Mouse (Mus musculus) T-helper 17 cell (primary cell): ENCODE measurements around the gene Hcn1.

ENCODE experiments used
- in situ Hi-C, 2 experiments: fragments of 300-600 bp; cut with MboI, MseI; formaldehyde crosslinking; loops; 1 replicate in 1 of 2; 2 replicates in 1 of 2; pipeline ENCODE4 v1.15.1; 2025; ENCODE audit warnings: high pct_unique_total_duplicates in 2 of 2

Hcn1 gene

DNA sequence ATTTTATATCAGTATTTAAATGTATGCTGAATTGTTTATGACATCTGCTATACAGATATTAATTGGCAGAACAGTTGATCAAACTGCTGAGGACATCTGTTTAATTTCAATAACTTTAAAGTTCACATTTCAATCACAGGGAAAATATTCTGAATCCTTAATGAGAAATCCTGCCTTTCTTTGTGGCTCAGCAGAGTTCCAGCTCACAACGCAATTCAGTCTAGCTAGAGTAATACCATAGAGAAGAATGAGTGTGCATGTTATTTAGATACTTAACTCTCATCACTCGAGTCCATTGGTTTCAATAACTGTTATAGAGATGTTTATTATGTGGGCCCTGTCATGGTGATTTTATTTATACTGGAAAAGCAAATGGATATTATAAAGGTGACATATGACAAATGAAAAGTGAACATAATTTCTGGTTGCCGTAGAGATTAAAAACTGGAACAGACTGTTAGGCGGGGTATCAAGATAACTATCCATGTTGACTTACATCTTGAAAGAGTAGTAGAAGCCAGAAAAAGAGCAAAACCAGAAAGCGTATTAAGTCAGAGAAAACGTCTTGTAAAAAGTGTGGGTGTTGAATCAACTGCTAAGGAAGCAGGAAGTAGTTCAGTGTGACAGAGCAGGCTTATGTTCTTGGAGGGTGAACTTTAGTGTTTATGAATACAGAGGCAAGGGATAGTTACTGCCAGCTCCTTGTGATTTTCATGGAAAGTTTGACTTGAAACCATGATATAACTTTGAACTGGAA, 250.0 kb downstream of the Hcn1 start:
- in situ Hi-C loops, result no loop called here

DNA sequence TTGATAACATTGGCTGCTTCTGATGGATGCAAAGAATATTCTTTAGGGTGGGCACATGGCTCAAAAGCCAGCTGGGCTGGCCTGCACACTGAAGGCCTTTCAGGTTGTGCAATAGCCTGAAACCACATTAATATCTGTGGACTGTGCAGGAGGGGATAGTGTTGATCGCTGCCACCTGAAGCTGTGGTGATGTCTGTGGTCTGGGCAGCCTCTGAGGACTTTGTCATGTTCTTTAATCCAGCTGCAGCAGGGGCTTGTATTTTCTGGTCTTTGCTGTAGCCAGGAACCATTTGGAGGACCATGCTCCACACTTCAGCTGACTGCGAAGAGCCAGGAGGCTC, 250.6 kb downstream of the Hcn1 start:
- in situ Hi-C loops, result no loop called here

DNA sequence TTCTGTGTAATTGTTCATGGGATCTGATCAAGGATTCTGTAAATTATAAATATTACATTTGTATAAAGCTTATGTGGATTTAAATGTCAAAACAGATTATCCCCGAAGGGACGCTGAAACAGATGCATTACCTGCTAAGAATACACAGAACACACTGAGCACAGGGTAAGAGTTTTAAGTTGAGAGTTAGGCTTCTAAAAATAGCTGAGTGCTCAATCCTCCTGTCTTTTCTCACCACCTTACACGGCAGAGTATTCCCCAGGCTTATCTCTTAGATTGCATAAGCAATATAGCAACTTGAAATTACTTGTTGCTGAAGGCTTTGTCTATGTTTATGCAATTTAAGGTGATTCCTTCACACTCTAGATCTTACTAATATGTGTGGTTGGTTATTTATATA, 256.3 kb downstream of the Hcn1 start:
- in situ Hi-C loops, result no loop called here

DNA sequence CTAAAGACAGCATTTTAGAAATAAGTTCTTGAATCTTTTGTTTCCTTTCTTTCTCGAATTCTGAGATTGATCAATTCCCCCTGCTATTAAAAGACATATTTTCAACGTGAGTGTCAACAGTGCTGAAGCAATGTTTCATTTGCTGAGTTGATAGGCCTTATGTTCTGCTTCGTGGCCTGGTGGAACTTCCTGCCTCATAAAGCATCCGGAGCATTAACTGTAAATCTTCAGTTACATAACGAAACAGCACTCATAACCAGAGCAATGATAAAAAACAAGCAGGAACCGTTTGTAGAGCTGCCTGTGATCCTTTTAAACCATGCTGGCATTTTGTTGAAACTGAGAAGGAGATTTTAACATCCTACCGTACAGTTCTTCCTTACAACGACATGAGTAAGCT, 275.7 kb downstream of the Hcn1 start:
- in situ Hi-C loops, result no loop called here

DNA sequence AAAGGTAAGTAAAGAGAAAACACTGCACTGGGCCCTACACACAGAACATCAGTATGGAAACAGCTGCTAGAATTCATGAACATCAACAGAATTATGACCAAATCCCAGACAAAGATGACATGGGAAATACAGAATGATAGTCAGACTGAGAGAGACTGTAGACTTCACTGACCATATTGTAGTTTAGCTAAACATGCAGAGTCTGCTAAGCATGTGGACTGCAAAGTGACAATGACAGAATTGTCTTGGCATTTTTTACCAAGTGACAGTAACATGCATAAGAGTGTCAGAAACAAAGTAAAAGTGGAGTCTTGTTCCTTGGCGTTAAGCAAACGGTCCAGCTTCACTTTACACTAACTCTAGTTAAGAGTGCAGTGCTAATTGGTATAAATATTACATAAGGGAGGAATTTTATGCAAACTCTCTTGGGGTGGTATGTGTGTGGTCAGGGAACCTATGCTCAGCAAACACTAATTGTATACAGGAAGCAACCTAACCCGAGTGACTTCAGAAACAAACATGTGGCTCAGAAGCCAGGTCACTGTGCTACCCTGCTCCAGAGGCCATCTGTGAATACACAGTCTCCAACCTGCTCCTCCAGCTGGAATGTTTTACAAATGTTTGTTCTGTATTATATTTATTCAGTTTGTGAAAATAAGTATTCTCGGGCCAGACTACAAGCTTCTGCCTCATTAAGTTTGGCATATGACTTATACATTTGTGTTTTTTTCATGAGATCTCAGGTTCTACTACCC, 278.5 kb downstream of the Hcn1 start:
- in situ Hi-C loops, result no loop called here

DNA sequence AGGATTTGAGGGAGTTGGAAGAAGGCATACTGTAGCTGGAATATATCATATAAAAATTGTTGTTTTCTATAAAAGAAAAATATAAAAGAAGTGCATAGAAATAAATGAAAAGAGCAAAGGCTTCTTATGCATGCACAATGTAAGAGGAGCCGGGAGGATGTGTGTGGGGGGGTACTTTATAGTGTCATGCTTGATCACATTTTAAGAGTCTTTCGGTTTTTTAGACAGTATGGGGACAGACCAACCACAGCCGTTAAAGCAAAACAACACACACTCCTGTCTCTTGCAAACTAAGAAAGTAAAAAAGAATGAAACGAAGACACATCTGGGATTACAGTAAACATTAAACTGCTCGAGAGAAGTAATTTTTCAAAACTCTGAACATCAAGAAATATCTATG, 290.0 kb downstream of the Hcn1 start:
- in situ Hi-C loops, result no loop called here

DNA sequence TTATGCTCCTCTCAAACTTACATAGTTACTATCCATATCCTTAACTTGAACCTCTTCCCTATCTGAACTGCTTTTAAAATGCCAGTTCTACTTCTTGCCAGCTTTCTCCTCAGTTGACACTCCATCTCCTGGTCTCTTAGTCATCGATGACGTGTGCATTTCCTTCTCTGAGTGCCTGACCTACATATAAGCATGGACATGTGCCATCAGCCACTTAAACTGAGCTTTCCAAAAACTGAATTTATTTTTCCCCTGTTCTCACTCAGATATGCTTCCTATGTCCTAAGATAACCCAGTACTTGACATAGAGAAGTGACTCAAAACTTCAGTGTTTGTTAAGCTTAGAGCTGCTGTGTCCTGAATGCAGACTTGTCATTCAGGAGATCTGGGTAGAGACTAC, 295.9 kb downstream of the Hcn1 start:
- in situ Hi-C loops, result no loop called here

DNA sequence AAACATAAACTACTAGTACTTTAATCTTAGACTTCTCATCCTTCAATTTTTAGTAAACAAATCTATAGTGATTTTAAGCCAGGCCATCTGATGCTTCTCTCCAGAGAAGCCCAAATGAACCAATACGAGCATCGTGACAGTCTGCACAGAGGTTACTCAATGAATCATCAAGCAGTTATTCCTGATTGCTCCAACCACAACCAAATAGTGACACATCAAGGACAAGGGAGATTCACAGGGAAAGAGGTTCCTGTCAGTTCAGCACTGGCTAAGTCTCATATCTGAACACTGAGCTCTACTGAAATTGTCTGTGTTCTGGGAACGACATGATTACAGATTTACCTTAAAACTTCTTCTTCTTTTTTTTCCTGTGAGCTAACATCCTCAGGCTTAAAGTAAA, 305.7 kb downstream of the Hcn1 start:
- in situ Hi-C loops, result no loop called here

DNA sequence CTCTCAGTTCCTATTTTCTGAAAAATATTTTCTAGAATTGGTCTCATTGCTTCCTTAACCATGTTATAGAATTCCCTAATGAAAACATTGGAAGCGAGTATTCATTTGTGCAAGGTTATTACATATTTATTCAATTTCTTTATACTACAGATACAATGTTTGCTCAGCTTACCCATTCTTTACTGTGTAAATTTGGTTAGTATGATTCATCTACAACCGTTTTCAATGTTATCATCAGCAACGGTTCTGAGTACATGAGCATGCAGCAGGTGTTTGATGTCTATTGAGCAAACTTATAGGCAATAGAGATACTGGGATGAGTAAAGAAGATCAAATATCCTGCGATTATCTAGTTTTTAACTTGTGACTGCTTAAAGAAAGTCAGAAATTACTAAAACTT, 327.6 kb downstream of the Hcn1 start:
- in situ Hi-C loops, result no loop called here

DNA sequence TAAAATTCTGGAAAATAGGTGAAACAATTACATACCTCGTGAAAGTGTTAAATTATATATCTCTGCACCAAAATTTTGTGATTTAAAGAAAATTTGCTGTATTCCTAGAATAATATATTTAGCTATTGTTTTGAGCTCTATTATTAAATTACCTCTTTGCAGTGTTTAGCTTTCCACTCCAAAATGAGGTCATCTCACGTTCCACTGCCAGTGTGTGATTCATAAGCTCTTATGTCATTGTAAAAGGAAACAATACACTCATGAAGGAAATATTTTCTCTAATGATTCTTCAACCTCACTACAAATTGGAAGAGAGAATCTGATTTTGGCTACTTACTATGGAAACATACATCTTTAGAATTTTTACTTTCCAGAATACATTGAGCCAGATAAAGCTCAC, 329.6 kb downstream of the Hcn1 start:
- in situ Hi-C loops, result no loop called here

DNA sequence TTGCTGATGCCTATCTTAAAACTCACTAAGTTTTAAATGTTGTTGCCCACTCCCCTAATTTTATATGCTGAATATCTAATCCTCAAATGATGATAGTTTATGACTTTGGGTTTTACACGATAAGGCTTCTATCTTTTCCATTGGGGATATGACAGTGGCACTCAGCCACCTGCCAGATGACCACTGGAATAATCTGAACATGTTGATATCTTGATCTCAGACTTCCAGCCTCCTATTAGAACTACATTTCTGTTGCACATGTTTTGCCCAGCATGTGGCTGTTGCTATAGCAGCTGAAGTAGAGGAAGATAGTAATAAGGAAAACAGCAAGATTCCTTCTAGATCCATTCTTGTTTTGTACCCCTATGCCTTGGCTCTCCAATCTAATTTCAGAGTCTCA, 336.6 kb downstream of the Hcn1 start:
- in situ Hi-C loops, result no loop called here

DNA sequence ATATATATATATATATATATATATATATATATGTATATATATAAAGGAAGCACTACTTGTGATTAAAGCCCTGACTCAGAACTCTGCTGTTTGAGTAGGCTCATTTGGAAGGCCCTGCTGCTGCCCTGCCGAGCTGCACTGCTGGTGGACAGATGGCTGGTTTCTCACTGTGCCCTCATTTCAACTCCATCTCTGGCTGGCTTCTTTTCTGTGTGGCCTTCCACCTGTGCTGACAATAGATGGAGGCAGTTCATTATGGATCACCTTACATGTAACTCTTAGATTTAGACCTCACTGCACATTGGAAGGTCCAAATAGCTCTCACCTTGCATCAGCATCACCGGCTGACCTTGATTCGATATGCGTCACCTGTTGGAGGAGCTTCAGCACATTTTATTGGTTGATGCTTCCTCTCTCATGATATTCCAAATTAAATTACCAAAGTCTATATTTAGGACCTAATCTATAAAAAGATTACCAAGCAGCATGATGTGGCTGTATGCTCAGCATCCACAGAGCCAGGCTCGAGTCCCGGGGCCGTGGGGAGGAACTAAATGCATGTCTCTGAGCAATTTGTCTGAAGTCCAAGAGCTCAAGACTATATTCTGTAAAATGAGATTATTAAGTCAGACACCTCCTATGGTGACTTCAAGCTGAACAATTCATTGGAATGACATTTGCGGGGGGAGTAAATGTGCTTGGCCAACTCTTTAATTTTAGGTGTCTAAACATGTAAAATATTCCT, 338.6 kb downstream of the Hcn1 start:
- in situ Hi-C loops, result no loop called here

DNA sequence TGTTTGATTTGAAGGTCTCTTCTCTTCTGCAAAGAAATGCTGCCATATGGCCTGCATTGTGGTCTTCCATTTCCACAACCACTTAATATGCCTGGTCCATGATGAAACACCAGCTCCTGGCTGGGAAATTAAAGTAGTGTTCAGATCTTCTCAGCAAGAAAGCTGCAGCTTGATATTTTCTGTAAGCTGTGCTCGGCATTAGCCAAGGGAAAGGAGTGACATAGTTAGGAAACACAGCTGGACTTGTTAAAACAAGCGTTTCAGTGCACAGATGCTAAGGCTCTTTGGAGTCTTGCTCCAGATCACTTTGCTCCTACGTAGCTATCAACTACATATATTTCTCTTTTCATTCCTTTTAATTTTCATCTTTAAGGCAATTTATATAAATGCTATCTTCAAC, 344.7 kb downstream of the Hcn1 start:
- in situ Hi-C loops, result loop anchor here in 1 of 2 experiments (5.0 kb wide), 1 partner anchor 35 kb away; no protein-coding TSS in a partner anchor

DNA sequence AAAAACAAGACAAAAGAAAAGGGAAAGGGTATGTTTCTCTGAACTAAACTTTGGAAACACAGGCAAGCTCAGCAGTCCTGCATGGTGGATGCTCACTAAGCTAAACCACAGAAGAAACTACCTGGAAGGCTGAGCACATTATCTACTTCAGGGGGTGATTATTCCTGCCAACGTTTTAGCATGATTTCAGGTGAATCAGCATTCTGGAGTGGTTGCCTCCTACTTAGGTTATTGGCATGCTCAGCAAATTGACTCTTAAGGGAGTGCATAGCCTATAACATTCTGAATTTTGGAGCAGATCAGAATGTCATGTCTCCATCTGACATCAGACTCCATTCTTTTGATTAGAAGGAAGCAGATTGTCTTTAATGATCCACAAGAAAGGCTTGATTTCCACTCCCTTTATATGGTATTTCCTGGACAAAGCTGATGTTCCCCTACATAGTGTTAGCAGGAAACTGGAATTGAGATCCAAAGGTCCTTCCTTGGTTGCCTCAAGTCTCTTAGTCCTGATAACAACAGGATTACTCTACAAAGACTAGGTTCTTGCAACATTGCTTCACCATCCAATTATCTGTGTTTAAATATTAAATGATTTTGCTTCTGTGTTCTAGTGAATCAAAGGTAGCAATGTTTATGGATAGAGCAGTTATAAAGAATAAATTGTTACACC, 345.7 kb downstream of the Hcn1 start:
- in situ Hi-C loops, result loop anchor here in 1 of 2 experiments (5.0 kb wide), 1 partner anchor 34 kb away; no protein-coding TSS in a partner anchor

DNA sequence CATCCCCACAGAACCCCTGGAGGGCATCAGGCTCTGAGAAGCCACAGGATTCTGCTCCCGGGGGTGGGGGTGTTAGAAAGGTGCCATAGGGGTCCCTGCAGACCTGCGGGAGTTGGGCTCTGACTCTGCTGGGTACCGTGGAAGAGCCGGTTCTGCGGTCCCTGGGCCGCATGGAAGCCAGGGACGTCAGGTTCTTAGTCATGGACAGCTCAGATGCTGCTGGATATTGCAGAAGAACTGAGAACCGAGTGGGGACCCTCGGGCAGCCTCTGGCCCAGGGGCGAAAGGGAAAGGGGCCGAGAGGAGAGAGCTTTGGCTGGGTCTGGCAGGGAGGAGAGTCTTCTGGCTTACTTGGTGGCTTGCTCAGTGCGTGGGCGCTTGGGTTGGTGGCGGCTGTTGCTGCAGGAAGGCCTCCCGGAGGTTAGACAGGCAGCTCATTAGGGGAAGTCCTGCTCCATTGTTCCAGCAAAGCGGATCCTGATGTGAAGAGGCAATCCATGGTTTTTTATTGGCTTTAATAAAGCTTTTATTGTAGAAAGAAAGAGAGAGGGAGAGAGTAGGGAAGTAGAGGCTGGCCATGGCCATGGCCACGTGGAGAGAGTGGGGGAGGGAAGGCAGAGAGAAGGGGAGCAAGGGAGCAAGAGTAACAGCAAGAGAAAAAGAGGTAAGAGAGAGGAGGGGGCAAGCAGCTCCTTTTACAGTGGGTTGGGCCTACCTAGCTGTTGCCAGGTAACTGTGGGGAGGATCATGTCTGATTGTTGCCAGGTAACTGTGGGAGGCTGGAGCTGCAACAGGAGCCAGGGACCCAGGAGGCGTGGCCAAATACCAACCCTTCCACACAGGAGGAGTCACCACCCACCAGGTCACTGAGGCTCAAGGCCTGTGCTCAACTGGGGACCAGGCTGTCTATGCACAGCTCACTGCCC, 356.6 kb downstream of the Hcn1 start:
- in situ Hi-C loops, result no loop called here

DNA sequence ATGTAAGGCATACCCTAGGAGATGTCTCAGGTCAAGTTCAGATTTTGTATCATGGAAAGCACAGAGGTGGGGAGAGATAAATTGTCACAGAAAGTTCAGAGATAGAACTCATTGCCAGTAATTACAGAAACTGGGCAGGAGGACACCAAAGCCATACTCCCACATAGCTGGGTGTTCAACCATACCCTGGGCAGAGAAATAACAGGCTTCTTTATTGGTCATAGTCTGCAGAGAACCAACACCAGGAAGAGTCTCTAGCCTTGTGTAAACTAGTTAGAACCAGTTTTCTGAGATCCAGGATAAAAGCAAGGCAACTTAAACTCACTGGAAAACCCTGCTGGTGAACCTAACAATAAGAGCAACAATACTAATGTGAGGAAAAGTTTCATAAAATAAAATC, 362.5 kb downstream of the Hcn1 start:
- in situ Hi-C loops, result no loop called here

DNA sequence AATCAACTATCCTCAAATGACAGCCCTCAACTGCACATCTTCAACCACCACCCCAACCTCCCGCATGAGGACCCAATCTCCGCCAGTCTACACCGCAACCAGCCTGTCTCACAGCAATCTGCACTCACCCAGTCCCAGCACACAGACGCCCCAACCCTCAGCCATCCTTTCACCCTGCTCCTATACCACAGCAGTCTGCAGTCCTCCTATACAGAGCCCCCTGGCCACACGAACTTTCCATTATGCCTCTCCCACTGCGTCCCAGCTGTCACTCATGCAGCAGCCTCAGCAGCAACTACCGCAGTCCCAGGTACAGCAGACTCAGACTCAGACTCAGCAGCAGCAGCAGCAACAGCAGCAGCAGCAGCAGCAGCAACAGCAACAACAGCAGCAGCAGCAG, 373.3 kb downstream of the Hcn1 start:
- in situ Hi-C loops, result no loop called here

DNA sequence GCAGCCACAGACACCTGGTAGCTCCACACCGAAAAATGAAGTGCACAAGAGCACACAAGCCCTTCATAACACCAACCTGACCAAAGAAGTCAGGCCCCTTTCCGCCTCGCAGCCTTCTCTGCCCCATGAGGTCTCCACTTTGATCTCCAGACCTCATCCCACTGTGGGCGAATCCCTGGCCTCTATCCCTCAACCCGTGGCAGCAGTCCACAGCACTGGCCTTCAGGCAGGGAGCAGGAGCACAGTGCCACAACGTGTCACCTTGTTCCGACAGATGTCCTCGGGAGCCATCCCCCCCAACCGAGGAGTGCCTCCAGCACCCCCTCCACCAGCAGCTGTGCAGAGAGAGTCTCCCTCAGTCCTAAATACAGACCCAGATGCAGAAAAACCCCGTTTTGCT, 373.7 kb downstream of the Hcn1 start:
- in situ Hi-C loops, result no loop called here

DNA sequence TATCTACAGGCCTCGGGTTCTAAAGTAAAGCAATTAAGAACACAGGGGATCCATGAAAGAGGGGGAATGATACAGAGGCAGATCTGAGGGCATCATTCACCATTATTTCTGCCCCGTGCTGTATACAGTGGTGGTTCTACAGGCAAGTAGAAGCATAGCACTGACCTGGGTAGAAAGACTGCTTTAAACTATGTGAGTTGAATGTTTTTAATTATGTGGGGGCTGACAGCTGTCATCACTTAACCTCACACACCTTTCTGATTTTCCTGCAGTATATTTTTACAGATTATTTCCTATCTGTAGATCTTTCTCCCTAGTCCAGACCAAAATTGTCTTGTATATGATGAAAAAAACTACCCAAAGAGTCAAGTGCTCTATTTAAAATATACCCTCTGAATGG, 382.2 kb downstream of the Hcn1 start:
- in situ Hi-C loops, result loop anchor here in 1 of 2 experiments (5.0 to 10.0 kb wide), 2 partner anchors 37 to 370 kb away; no protein-coding TSS in a partner anchor

DNA sequence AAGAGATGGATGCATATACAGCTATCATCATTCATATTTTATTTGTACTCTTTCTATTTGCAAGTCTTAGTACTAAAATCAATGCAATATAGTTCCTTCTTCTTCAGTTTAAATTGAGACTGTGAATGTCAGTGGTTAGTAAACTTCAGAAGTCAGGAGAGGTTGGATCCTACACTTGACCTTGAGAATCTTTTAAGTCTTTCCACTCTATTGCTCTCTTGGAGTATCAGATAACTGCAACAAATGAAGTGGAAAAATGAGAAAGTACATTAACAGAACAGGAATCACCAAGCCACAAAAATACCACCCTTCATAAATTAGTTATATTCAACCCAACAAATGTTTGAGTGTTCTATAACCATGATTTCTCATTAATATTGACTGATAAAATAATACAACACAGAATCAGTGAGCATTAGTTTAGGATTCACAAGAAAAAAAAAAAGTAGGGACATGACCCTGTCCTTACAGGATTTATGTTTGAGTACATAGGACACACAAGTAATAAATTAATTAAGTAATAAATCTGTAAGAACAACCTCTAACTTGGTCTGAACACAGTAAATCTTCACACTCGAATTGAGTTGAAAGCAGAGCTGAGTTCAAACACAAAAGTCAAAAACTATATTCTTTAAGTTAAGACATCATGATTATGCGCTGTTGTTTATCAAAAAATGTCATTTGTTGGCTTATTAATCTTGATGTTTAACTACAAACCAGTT, 397.8 kb downstream of the Hcn1 start:
- in situ Hi-C loops, result loop anchor here in 1 of 2 experiments (25.0 kb wide), 1 partner anchor 1612 kb away; the partner anchor contains the start of gene Ccl28
